Mouse (Mus musculus): ENCODE data around the gene Npnt. TPM values are rescaled to one million over a fixed set of nuclear protein-coding genes. Genes with fewer than 3 reads are reported as not detected.

Npnt gene
- total RNA-seq (2021): 1 to 10 TPM; 4.5 to 5.5 TPM

GRCm38 (mm10) chr3:132949791-132950528 lies at the start of gene Npnt:
Npnt (minus strand) TSS chr3:132950291.
- peak; percentile 29 for DNase-seq

DNA sequence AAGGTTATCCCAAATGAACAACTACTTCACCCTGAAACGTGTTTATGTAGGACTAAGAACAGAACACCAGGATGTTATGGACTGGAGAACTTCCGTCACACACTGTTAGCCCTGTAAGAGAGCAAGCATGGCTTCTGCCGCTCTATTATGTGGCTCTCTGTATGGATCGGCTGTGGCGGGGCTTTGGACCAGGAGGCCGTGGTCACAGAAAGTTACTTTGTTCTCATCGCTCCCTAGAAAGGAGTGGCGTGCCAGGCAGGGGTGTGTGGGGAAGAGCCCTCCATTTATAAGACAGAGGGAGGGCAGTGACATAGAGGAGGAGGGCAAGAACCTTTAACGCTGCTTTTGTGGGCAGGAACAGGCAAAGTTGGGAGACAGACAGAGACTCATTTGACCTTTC lies 46.2 kb upstream of the Npnt start:
- no peak for DNase-seq

GRCm38 (mm10) chr3:132995904-132996267 lies 45.8 kb upstream of the Npnt start:
- no peak for DNase-seq

- no peak for DNase-seq
Observed at GRCm38 (mm10) chr3:132995172-132995903, 45.2 kb upstream of the Npnt start.

DNA sequence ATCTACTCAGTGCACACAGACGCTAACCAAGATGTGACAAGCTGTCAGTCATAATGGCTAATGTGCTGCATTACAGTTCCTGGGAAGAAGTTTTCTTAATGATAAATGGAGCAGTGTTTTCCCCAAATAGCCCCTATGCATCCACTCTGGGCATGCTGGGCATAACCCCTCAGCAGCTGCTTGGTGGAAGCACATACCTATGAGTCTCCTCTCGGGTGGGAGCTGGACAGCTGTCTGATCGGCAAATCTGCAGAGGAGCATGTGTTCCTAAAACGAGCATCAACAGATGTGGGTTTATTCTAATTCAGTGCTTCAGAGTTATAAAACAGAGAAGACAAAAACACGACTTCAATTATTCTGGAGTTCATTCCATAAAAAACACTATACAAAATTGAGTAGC lies 36.1 kb upstream of the Npnt start:
- DNase-seq: no peak

DNA sequence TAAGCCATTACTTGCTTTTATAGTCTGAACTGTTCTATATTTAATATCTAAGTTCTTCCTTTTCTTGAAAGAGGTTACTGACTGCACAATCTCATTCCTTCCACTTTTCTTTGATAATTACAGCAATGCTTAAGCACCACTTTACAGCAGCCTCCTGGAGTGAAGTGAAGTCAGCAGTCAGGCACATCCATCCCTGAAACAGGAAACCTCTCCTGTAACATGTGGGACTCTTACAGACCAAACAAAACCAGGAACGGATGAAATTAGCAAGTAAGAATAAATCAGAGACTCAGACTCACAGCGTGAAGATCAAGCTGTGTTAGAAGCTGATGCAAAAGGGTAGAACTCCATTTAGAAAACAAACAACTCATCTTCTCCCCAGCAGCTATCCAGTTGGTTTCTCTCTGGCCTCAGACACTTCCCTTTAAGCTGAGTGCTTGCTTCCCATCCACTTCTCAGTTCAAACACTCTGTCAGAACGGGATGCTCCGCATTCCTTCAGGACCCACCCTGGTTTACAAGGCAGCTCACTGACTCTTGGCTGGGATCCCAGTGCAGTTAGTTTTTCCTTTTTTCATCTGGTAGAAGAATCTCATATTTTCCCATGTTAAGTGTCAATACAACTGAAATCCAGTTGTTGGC lies 33.9 kb upstream of the Npnt start:
- peak; percentile 6 for DNase-seq

DNA sequence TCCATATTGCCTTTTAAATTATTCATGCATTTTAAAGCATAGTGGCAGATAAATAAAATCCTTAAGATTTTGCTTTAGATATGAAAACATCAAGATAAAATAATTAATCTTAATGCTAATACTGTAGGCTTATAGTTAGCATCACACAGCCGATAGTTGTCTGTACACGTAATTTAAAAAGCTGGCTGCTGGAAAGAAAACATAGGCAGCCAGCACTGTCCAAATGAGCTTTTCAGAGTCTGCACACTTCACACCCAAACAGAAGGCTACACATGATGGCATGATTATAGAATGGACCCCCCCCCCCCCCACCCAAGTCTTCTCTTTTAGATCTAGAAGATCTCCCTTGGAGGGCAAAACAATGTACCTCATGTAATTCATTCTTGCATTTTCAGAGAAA lies 31.9 kb upstream of the Npnt start:
- DNase-seq: no peak

GRCm38 (mm10) chr3:132979781-132980461 lies 29.8 kb upstream of the Npnt start:
- no peak for DNase-seq

DNA sequence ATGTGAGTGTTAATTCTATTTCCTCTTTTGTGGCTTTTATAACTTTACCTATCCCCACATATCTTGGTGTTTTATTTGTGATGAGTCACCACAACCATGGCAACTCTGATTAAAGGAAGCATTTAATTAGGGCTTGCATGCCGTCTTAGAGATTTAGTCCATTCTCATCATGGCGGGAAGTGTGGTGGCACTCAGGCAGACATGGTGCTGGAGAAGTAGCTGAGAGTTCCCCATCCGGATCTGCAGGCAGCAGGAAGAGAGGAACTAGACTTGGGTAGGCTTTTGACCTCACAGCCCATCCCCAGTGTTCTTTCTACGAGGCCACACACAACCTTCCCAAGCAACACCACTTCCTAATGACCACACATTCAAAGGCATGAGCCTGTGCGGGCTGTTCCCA lies 16.2 kb upstream of the Npnt start:
- no peak for DNase-seq

DNA sequence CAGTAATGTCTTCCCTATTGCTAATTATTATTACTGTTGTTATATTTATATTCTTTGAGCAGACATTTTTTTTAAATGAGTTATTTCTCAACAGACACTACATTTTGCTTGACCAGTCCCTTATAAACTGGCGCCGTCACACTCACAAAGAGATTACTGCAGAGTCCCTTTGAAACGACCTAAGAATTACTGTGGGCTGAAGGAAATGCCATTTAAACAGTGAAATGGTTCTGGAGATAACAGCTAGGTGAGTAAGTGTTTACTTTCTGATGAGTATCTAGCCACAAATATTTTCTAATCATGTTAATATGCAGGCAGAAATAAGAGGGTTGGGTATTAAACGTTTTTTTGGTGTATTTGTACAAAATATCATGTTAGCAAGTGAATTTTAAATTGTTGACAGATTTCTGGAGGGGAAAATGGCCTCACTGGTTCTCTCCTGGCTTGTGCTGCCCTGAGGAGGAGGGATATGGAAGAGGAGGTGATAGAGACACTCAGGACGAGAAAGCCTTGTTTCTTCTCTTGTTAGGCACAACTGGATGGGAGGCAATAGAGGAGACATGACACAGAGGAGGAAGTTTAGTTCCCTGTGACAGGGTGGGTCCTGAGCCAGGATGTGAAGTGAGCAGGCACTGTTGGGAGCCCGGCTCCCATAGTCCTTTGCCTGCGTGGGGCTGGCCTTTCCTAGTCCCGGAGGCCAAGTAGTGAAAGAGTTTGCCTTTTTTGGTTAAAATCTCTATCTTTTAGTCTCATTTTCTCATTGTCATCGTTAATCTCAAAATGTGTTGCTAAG lies 14.8 kb upstream of the Npnt start:
- DNase-seq: no peak

DNA sequence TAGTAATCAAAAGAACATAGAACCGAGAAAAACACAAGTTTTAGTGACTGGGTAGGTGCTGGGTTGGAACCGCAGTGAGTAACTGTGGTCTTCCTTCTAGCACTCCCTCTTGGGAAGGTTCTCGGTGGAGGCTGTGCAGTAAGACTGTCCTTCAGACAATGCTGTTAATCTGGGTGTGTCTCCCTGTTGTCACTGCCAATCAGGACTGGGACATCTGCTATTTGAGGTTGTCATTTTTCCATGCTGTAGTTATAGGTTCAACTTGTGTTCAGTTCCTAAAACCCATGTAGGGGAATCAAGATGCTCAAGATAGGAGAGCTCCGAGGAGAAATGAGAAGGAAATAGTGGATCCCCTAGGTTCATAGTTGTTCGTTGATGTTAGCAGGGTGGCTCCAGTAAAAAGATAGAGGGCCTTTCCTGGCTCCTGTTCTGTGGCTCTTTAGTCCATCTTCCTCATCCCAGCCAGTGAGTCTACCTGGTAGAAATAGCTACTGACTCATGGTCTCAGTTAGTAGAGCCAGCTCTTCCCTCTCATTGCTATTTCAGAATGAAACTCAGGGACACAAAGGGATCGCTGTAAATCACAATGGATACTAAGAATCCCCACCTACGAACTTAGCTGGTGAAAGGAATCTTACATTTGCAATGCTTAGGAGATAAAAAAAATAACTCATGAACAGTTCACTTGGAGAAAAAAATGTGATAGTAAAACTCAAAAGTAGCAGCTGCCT lies 12.7 kb upstream of the Npnt start:
- DNase-seq: no peak

DNA sequence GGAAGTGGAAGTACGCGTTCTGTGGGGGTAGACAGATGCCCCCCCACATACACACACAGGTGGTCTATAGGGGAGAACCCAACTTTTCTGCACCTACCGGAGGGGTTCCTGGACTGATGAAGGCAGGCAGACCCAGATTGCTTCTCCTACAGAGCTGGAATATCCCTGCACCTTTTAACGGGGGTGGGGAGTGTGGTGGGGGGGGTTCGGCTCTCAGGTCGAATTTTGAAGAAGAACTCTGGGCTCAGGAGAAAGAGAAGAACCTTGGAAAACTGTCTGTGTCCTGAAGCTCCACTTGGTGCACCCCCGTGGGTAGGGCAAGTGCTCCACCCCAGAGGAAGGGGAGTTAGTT lies 414 bp upstream of the Npnt start:
- DNase-seq: no peak

DNA sequence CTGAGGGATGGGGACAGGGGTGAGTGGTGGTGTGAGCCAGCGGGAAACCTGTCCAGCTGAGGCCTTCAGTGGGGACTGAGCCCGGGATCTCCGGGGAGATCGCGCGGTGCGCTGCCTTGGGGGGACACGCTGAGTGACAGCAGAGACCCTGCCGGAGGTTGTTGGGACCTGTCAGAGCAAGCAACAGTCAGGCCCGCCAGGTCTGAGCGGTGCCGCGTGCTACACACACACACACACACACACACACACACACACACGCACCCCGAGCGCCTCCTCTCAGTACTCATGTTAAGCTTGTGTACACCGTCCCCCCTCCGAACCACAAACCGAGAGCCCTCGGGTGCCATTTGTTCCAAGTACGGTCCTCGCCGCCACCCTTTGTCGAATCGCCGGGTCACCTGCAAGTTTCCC lies 706 bp downstream of the Npnt start:
- peak; percentile 17 for DNase-seq

GRCm38 (mm10) chr3:132948298-132948795 lies 1.7 kb downstream of the Npnt start:
- DNase-seq: no peak

- no peak for DNase-seq
Observed at GRCm38 (mm10) chr3:132946086-132946485, 4.0 kb downstream of the Npnt start.

GRCm38 (mm10) chr3:132945669-132946068 lies 4.4 kb downstream of the Npnt start:
- no peak for DNase-seq

DNA sequence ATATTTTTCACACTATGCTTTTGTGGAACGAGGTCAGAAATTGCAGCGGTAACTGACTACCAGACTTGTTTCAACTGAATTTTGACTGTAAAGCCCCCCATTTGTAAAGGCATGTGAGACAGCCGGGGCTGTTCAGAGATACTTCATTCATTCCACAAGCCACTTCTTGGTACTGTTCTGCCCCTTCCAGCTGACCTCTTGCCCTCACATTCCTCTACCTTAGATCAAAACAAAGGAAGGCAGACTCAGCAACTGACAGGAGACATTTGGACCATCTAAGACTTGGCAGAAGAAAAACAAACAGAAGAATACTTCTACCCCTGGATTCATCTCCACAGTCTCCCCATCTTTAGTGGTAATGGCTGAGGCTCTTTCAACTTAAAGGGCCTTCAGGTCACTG lies 5.5 kb downstream of the Npnt start:
- no peak for DNase-seq

DNA sequence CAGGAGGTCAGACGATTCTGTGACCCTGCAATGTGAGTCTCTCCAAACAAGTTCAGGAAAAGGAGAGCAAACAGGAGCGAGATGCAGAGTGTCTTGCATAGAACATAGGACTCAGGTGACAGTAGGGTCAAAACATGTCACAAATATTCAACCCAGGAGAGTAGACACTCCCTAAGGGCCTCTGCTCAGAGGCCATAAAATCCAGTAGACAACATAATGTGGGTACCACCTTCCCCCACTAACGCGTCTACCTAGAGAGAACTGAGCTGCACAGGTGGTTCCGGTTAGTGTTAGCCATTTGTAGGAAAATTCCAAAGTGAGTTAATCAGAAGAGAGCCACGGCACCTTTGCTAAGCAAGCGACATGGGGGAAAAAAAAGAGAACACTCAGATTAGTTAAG lies 5.9 kb downstream of the Npnt start:
- DNase-seq: no peak

- no peak for DNase-seq
Observed at GRCm38 (mm10) chr3:132942778-132943177, 7.3 kb downstream of the Npnt start.

DNA sequence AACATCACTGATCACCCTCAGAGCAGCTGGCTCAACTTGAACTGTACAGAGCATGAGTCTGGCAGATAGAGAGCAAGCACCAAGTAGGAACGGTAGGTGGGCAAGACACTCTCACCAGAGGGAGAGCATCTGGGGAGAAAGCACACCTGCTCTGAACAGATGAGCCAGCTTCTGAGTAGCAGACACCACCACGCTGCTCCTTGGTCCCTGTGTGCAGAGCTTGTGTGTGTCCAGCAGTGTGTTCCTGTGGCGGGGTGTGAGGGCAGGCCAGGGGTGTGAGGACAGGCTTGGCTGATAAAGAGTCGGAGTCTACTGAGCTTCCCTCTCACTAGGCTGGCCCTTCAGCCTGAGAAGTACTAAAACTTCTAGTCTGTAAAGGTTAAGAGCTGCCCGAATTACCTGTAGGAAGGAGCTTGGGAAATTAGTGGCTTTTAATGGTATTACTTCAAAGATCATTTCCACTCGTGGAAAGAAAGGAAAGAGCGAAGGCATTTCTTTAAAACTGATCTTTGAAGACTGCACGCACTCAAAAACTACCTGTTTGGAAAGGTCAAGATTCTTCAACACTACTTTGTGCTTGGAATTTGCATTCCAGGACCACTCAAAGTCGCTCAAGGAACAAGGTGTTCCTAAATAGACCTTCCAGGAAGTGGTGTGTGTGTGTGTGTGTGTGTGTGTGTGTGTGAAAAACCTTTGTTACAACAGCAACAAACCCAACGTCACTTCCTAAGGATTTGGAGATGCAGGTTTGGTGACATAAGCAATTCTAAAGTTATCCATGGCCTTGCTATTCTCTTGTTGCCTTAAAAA lies 9.7 kb downstream of the Npnt start:
- no peak for DNase-seq

DNA sequence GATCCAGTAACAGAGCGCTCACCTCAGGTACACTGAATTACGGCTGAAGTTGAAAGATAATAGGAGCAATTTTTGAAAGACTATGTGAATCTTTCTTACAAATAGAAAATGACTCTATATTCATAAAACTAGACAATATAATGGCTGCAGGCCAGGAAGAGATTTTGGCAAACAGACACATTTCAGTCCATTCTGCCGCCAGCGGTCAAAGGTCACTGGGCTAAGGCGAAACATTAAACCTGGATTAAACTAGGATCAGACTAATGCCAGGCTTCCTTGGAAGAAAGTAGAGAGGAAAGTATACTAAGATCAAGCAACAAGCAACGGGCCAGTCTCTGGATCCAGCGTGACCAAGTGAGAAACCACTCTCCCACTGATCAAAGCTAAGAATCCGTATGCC lies 11.1 kb downstream of the Npnt start:
- DNase-seq: no peak
